In the genomic region with DNA sequence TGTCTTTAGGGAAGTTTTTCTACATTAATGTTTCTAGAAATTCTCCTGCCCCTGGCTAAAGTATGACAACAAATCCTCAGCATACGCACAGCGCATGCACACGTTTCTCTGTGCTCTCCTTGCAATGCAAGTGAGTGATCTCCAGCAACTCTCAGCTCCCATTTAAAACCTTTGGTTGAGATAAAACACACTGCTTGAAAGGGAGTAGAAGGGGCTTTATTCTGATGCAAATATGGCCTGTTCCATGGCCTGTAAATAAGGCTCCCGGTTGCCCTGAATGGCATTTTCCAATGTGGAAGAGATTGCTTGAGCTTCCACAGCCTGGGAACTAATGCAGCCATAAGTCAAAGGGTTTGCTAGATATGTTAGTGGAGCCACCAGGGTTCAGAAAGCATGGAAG, we compare ENCODE assay signal across 26 mouse cellular contexts.
"Had no signal": no experiment of that assay in that cellular context is flagged by ENCODE, and none has a peak within 500 bp of the region (broad histone marks: within the 10 kb centered on the region; RNA-seq: fewer than 3 reads in every experiment).

No protein-coding gene starts in this region.

- H3K36me3 ChIP-seq: heart, embryonic 13.5 days; heart, embryonic 15.5 days; hindbrain, embryonic 13.5 days; hindbrain, embryonic 15.5 days; kidney, embryonic 15.5 days; limb, embryonic 13.5 days; limb, embryonic 15.5 days; liver, embryonic 12.5 days had no signal

- H3K4me3 ChIP-seq: heart, embryonic 13.5 days; heart, embryonic 15.5 days; hindbrain, embryonic 13.5 days; hindbrain, embryonic 15.5 days; kidney, embryonic 15.5 days; limb, embryonic 13.5 days; limb, embryonic 15.5 days; liver, embryonic 12.5 days had no signal

- H3K27ac ChIP-seq: heart, embryonic 13.5 days; heart, embryonic 15.5 days; hindbrain, embryonic 13.5 days; hindbrain, embryonic 15.5 days; hindbrain, postnatal 0 days; kidney, embryonic 15.5 days; kidney, postnatal 0 days; limb, embryonic 13.5 days; limb, embryonic 15.5 days; liver, embryonic 12.5 days; liver, embryonic 14.5 days had no signal

- H3K9ac ChIP-seq: heart, embryonic 13.5 days; heart, embryonic 15.5 days; hindbrain, embryonic 13.5 days; hindbrain, embryonic 15.5 days; kidney, embryonic 15.5 days; limb, embryonic 13.5 days; limb, embryonic 15.5 days; liver, embryonic 12.5 days; liver, embryonic 14.5 days had no signal

- H3K27me3 ChIP-seq: heart, embryonic 13.5 days; heart, embryonic 15.5 days; hindbrain, embryonic 13.5 days; hindbrain, embryonic 15.5 days; kidney, embryonic 15.5 days; limb, embryonic 13.5 days; limb, embryonic 15.5 days; liver, embryonic 12.5 days had no signal

- DNase-seq: gastrocnemius, postnatal 14 days; gastrocnemius, postnatal 36 days; heart, adult 18-20 months; heart, postnatal 14 days; heart, postnatal 36 days; kidney, adult 11 months; kidney, adult 2 months; kidney, adult 9 months; kidney, postnatal 14 days; kidney, postnatal 36 days; layer of hippocampus, adult 9-11 months; layer of hippocampus, postnatal 36 days; left cerebral cortex, postnatal 4 days had no signal

- H3K4me1 ChIP-seq: heart, embryonic 13.5 days; heart, embryonic 15.5 days; hindbrain, embryonic 13.5 days; hindbrain, embryonic 15.5 days; kidney, embryonic 15.5 days; limb, embryonic 13.5 days; limb, embryonic 15.5 days; liver, embryonic 12.5 days had no signal

- ATAC-seq: hindbrain, postnatal 0 days; intestine, embryonic 16.5 days; liver, embryonic 12.5 days had no signal

- H3K9me3 ChIP-seq: heart, embryonic 13.5 days; heart, embryonic 15.5 days; hindbrain, embryonic 13.5 days; hindbrain, embryonic 15.5 days; kidney, embryonic 15.5 days; limb, embryonic 13.5 days; limb, embryonic 15.5 days; liver, embryonic 12.5 days had no signal

- H3K4me2 ChIP-seq: heart, embryonic 11.5 days; heart, embryonic 13.5 days; heart, embryonic 15.5 days; hindbrain, embryonic 13.5 days; hindbrain, embryonic 15.5 days; kidney, embryonic 15.5 days; limb, embryonic 13.5 days; limb, embryonic 15.5 days; liver, embryonic 12.5 days had no signal
